Mouse (Mus musculus): Measurements from ENCODE around the gene Gm8024.
"Not testable (repeated sequence)": the region's sequence is repeated elsewhere in the genome, so short reads cannot be mapped to it uniquely, and the experiment has no call there.

The Gm8024 gene

GRCm38 (mm10) chr14:42524182-42524581 lies at the start of gene Gm8024:
TSS of gene Gm8024 (minus strand) at chr14:42524282.
- not testable (repeated sequence) for DNase-seq (ENCODE audit: low spot score)

GRCm38 (mm10) chr14:42543170-42543701 lies 19.2 kb upstream of the Gm8024 start:
- DNase-seq (ENCODE audit: low spot score), result peak; percentile 47

DNA sequence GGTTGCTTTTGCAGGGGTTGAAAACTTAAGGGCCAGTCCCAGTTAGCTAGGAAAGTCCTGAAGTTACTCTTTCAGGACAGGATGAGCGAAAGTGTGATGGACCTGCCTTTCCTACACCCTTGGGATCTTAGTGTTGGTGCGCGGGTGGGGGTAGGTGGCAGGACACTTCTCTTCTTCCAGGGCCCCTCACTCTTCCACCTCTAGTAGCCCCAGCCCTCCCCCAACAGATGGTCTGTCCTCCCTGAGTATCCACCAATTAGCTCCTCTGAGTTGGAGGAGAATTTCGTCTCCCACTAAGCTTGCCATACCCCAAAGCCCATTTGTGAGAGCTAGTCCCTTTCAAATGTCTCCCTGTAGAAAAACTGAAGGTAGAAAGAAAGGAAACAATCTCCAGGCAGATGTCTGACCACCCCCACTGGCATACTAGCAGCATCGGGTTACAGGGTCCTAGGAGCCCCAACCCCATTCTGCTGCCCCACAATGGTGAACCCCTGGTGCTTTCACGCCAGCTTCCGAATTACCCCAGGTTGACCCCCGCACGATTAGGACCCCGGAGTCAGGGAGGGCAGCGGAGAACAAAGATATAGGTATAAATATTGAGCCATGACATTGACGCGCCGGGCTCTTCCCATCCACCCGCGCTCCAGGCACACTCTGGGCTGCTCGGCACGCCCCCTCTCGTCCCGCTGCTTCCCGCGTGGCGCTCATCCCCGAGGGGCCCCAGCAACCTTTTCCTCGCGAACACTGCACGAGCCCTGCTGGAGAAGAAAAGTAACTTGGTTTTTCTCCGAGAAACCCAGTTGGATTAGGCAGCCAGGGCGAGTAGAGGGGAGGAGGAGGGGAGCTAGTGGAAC lies 18.5 kb upstream of the Gm8024 start:
- not testable (repeated sequence) for DNase-seq (ENCODE audit: low spot score)

DNA sequence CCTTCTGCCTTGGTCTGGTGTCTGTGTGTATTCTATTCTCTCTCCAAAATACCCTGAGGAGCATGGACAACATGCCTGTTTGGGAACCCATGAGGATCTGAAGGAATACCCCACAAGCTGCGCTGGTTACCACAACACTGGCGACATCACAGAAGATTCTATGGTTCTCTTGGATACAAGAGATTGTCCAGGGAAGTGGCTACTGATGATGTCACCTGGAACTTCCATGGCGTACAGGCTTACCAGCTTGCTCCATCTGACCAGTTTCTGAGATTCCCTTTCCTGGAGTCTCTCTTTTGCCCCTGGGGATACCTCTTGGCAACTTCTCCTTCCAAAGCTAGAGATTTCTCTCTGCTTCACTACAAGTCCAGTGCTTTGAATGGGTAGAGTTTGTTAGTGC lies 21.8 kb downstream of the Gm8024 start, which contains the start of gene Gm8020:
Gene Gm8020, minus strand, starts transcription at position 101 of the 400 bp plus-strand sequence.
- DNase-seq (ENCODE audit: low spot score), result not testable (repeated sequence)
